Mouse (Mus musculus) bone marrow, adult 2 months (tissue): Measurements from ENCODE around the gene 1700025G04Rik. TPM values are rescaled to one million over a fixed set of nuclear protein-coding genes. Genes with fewer than 3 reads are reported as not detected.

Experiments used
- H3K27ac ChIP-seq: fragments of 200-500 bp; 2 replicates; pipeline ENCODE4 v1.5.1; 2012; ENCODE audit warnings: low read depth, mild to moderate bottlenecking, control low read depth, inconsistent platforms, low read length; ENCODE audit not compliant: control insufficient read depth, poor library complexity, insufficient read depth
- H3K4me1 ChIP-seq: fragments of 200-500 bp; 2 replicates; pipeline ENCODE4 v1.6.1; 2011; ENCODE audit warnings: low read length; ENCODE audit not compliant: control insufficient read depth, insufficient read depth
- H3K4me3 ChIP-seq: fragments of 200-500 bp; replicated peaks from 2 replicates; pipeline ENCODE3; 2011; ENCODE audit warnings: mild to moderate bottlenecking, low read depth, low read length, control low read depth; ENCODE audit not compliant: control insufficient read depth
- CTCF ChIP-seq: fragments of 200-500 bp; IDR thresholded peaks from 2 replicates; pipeline ENCODE4 v1.5.1; 2011; ENCODE audit warnings: low read length, control low read depth; ENCODE audit not compliant: control insufficient read depth, insufficient read depth
- POLR2A ChIP-seq: fragments of 200-500 bp; IDR thresholded peaks from 2 replicates; pipeline ENCODE4 v1.6.1; 2011; ENCODE audit warnings: low read depth, mild to moderate bottlenecking, control low read depth, low read length, borderline replicate concordance; ENCODE audit not compliant: control insufficient read depth
- WGBS: fragments of 180-500 bp; shearing (Covaris S2); methylation state at CpG from one replicate; pipeline ENCODE4 v1.1.7; 2018; 5-methylcytosine and 5-hydroxymethylcytosine counted together
- polyA plus RNA-seq: library from polyadenylated mRNA; stranded (reverse); fragments of >200 nt; gene quantifications from 2 replicates; pipeline ENCODE4 v1.2.4, GENCODE M21; 2011; ENCODE audit warnings: low replicate concordance; ENCODE audit not compliant: missing spikeins, insufficient read depth, insufficient read length

1700025G04Rik gene
- polyA plus RNA-seq, 1 experiment: 0.92 TPM

DNA sequence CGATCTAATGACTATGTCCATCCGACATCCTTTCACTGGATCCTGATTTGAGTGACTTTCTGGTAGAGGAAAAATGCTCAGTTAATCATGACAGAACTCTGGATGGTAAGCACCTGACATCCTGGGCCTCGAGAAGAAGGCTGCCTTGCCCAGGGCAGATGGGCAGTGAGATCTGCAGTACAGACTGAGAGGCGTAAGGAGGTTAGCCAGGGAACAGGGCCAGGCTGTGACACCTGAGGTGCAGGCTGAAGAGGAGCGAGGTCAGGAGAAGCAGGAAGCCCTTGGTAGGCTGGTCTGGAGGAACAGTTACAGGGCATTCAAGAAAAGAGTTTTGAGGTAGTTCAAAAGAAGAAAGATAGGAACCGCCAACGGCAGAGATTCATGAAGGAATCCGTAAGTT is 101.9 kb downstream of the 1700025G04Rik start:
- TF ChIP-seq CTCF: no peak
- no peak for TF ChIP-seq POLR2A
- H3K4me3 ChIP-seq: no peak overlapping the region
- no peaks in the 10 kb centered on the region; the same call in 1 of the 2 replicates for H3K4me1 ChIP-seq
- no peak overlapping the region for H3K27ac ChIP-seq
- 79% methylated on average over 8 of the region's 8 CpGs for WGBS

DNA sequence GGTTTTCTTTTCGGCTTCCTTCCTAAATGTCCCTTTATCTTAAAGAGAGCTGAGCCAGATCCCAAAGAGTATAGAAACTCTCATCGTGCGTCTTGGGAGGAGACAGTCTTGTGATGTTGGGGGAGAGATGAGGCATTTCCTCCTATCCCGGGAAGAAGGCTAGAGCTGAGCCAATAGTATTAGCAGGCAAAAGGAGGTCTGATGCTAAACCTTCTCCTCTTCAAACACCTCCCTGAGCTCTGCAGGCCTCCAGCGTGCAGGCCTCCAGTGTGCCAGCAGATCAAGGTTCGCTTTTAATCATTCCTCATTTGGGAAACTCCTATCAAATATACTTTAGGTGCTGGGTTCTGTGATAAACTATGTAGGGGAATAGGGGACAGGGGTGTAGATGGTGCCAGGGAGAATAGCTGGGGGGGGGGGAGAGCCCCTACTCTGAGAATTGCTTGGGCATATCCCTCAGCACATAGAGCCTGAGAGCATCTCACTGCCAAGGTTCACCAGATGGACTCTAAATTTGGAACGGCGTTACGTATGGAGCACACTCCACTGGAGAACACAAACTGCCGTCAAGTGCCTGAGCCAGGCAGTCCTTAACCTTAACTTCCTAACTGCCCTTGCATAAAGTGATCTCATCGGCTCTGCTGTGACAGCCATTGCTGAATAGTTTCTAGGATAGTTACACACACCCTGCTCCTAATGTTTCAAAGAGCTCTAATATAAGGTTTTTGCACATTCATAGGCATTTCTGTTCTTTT is 103.7 kb downstream of the 1700025G04Rik start:
- Histone ChIP-seq H3K4me3 (no peak overlapping the region), H3K4me1 (no peaks in the 10 kb centered on the region; the same call in 1 of the 2 replicates), H3K27ac (no peak overlapping the region)
- TF ChIP-seq POLR2A (no peak), CTCF (no peak)
- 77% methylated on average over 11 of the region's 11 CpGs for WGBS

DNA sequence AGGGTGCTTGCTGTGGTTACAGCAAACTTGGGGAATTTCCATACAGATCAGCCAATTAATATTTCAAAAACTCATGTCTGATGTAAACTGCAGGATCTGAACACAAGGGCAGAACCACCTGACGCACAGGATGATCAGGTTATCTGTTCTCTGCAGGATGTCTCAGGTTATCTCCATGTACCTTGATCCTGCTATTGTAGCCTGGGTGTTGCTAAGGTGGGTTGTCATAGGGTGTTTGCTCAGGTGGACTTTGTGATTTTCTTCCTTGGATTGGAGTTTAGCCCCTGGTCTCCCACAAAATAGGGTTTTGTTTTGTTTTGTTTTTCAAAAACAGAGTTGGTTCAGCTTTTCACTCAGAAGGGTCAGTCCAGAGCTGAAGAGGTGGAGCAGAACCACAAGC is 104.9 kb downstream of the 1700025G04Rik start:
- TF ChIP-seq POLR2A: no peak
- TF ChIP-seq CTCF: no peak

DNA sequence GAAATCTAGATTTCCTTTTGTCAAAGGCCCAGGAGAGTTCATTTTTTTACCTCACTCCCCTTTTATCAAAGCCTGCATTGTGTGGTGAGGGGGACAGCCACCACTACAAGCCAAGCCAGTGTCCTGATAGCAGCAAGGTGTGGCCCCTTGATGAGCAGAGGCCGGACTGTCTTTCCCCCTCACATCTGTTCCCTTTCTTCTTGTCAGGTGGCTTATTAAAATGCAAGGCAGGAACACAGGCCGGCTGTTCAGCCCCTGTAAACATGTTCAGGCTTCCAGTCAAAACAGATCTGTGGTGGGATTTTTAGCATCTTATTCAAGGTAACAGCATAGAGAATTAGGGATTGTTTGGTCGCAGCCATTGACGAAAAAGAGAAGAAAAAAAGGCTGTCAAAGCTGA is 105.9 kb downstream of the 1700025G04Rik start:
- TF ChIP-seq CTCF: no peak
- no peak for TF ChIP-seq POLR2A
- WGBS: 65% methylated on average over 4 of the region's 4 CpGs
- no peak overlapping the region for H3K27ac ChIP-seq
- no peak overlapping the region for H3K4me3 ChIP-seq
- H3K4me1 ChIP-seq: peaks cover 2% of the 10 kb centered on the region; the same call in 1 of the 2 replicates

More for the DNA sequence above, 104.9 kb downstream of the 1700025G04Rik start:
- no peak overlapping the region for H3K4me3 ChIP-seq
- no peaks in the 10 kb centered on the region; the same call in 1 of the 2 replicates for H3K4me1 ChIP-seq
- no peak overlapping the region for H3K27ac ChIP-seq
- 68% methylated on average over 1 of the region's 1 CpGs for WGBS

DNA sequence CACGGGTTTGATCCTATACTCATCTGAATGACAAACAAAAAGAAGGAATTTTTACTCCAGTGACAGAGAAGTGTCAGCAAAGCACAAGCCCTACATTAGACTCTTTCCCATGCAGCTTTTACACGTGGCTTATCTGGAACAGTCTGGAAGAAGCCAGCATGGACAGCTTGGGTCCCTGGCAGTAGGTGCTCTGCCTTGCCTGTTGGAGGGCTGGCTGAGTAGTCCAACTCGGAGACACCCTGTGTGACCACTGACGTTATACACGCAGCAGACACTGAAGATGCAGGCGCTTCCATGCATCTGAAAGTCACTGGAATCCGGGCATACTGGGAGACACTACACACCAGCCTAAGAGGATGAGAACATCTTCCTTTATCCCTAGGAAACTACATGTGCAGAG is 109.4 kb downstream of the 1700025G04Rik start:
- WGBS: 50% methylated on average over 7 of the region's 7 CpGs
- H3K4me1 ChIP-seq: peaks cover 2% of the 10 kb centered on the region; the same call in 1 of the 2 replicates
- TF ChIP-seq POLR2A (no peak), CTCF (no peak)
- no peak overlapping the region for H3K27ac ChIP-seq
- H3K4me3 ChIP-seq: no peak overlapping the region

DNA sequence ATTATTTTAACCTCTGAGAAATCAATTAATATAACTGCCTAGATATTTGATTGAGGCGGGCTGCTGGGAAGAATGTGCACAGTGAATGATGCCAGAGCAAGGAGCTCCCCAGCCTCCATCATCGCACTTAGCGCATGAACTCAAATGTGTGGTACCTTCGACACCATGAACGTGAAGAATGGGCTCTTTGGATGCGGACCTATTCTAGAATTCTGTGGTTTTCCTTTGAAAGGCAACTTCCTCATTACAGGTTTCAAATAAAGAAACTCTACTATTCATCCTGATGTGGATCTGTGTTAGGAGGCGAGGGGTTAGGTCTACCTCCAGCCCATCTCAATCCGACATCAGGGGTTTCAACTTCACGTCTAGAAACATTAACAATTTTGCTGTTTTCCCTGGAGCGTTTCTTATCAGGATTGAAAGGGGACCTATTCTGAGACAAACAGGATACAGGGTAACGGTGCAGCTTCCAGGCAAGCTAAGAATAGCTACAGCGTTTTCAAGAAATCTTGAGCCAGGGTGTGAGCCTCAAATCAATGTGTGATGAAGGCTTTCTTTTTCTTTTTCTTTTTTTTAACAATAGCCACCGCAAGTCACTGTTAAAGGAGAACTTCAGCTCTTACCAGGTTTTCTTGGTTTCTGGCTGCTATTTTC is 110.0 kb downstream of the 1700025G04Rik start:
- H3K4me3 ChIP-seq: no peak overlapping the region
- 5% methylated on average over 13 of the region's 13 CpGs for WGBS
- no peak for TF ChIP-seq POLR2A
- TF ChIP-seq CTCF: no peak
- H3K27ac ChIP-seq: no peak overlapping the region
- peaks cover 2% of the 10 kb centered on the region; the same call in 1 of the 2 replicates for H3K4me1 ChIP-seq

DNA sequence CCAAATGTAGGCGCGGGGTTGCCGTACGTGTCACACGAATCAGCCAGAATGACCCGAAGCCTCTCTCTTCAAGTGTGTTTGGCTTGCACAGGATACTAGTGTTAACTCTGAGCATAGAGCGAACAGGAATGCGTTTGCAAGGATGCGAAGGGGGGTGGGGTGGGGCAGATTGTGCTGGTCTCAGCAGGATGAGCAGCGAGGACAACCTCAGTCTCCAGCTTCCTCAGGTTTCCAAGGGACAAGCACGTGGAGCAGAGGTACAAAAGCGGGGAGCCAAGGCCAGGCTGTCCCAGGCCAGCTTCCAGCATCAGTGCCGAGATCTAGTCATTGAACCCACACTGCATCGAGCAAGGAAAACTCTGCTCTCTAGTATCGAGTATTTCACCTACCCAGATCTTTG is 111.2 kb downstream of the 1700025G04Rik start:
- Histone ChIP-seq H3K4me1 (peaks cover 2% of the 10 kb centered on the region; the same call in 1 of the 2 replicates), H3K4me3 (no peak overlapping the region), H3K27ac (no peak overlapping the region)
- 88% methylated on average over 15 of the region's 15 CpGs for WGBS
- TF ChIP-seq CTCF: no peak
- no peak for TF ChIP-seq POLR2A

DNA sequence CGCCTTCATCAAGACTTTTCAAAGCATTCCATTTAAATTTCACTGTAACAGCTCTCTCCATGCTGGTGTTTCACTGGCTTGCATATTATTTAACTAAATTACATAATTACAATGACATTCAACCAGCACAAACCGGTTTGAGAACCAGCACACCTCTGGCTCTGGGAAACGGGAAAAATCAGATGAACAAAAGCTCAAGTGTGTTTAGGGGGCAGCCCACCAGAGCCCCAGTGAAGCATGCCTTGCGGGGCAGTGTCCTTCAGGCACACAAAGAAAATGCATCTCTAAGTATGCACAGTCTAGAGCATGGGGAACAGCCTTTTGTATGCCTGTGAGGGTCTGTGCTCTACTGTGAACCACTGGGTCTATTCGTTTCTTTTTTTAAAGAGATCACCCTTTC is 112.3 kb downstream of the 1700025G04Rik start:
- Histone ChIP-seq H3K4me1 (peaks cover 2% of the 10 kb centered on the region; the same call in 1 of the 2 replicates), H3K4me3 (no peak overlapping the region), H3K27ac (no peak overlapping the region)
- TF ChIP-seq POLR2A (no peak), CTCF (no peak)
- WGBS: 82% methylated on average over 5 of the region's 5 CpGs
